Mouse (Mus musculus) embryo, embryonic 10 days (tissue): ENCODE measurements around the gene Map2k4.
A peak's percentile ranks its signal among the peaks of the same experiment; 100 is the strongest.

Experiments
- DNase-seq: peaks from one replicate; pipeline ENCODE4 v3.0.0-alpha.2; 2015; ENCODE audit warnings: low spot score

Map2k4 gene

GRCm38 (mm10) chr11:65712754-65713306, 75.3 kb downstream of the Map2k4 start:
- DNase-seq = no peak

- no peak for DNase-seq
Observed at GRCm38 (mm10) chr11:65706784-65707183, 81.3 kb downstream of the Map2k4 start.

GRCm38 (mm10) chr11:65706176-65706575, 81.9 kb downstream of the Map2k4 start:
- no peak for DNase-seq

GRCm38 (mm10) chr11:65704861-65705260, 83.2 kb downstream of the Map2k4 start:
- no peak for DNase-seq

GRCm38 (mm10) chr11:65678824-65679402, 109.2 kb downstream of the Map2k4 start:
- peak; percentile 71 for DNase-seq

GRCm38 (mm10) chr11:65667348-65667969, 120.6 kb downstream of the Map2k4 start:
- DNase-seq = no peak

GRCm38 (mm10) chr11:65664903-65665302, 123.2 kb downstream of the Map2k4 start:
- no peak for DNase-seq

- no peak for DNase-seq
Observed at GRCm38 (mm10) chr11:65661790-65662522, 126.1 kb downstream of the Map2k4 start.

- DNase-seq = no peak
Observed at GRCm38 (mm10) chr11:65653932-65654331, 134.2 kb downstream of the Map2k4 start.

- DNase-seq = no peak
Observed at GRCm38 (mm10) chr11:65651426-65651825, 136.7 kb downstream of the Map2k4 start.

GRCm38 (mm10) chr11:65649956-65650715, 138.0 kb downstream of the Map2k4 start:
- DNase-seq = no peak

- DNase-seq = no peak
Observed at GRCm38 (mm10) chr11:65649469-65649868, 138.6 kb downstream of the Map2k4 start.

GRCm38 (mm10) chr11:65646314-65646713, 141.8 kb downstream of the Map2k4 start:
- no peak for DNase-seq

GRCm38 (mm10) chr11:65644539-65644938, 143.6 kb downstream of the Map2k4 start:
- no peak for DNase-seq

GRCm38 (mm10) chr11:65640261-65640660, 147.8 kb downstream of the Map2k4 start:
- no peak for DNase-seq
